Mouse (Mus musculus) layer of hippocampus, postnatal 25 days (tissue): Measurements from ENCODE around the gene Commd7. TPM values are rescaled to one million over a fixed set of nuclear protein-coding genes. Genes with fewer than 3 reads are reported as not detected.
"Not testable (repeated sequence)": the region's sequence is repeated elsewhere in the genome, so short reads cannot be mapped to it uniquely, and the experiment has no call there.

Experiments used
- DNase-seq, 2 experiments: peaks; one replicate each; pipeline ENCODE4 v3.0.0; 2022; ENCODE audit warnings: mixed read lengths in 2 of 2, low spot score in 1 of 2; ENCODE audit errors: extremely low spot score in 1 of 2
- total RNA-seq, 2 experiments: library from RNA; stranded (reverse); gene quantifications; 2 replicates each; pipeline ENCODE4 v1.2.3; 2021

Gene Commd7
- total RNA-seq = 10 to 100 TPM; 29.1 to 30.9 TPM

DNA sequence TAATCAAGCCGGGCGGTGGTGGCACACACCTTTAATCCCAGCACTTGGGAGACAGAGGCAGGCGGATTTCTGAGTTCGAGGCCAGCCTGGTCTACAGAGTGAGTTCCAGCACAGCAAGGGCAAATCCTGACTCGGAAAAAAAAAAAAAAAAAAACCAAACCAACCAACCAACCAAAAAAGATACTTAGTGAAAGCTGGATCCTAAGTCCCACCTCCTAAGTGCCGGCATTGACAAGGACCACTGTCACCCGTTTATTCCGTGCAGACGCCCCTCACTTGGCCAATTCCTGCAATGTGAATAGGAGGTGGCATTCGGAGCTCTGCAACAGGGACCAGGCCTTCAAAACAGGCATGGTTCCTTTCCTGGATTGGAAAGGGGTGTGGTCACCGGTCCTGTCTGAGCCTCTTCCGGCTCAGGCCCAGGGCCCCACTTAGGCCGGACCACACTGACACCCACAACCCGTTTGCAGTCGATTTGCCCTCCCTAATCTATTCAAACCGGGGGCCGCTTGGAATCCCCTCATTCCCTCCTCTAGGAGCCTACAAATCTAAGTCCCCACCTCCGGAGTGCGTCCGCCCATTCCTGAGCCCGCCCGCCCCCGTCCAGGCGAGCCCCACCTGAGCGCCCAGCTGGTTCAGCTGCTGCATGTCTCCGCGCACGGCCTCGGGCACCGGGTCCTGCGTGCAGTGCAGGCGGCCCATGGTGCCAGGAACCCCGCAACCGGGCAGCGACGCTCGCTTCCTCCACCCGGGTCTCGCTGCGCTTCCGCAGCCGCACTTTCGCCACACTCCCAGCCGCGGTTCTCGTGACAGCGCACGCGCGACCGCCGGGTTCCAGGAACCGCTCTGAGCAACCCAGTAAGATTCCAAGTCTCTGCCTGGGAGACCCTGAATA is at the start of gene Commd7:
TSS of gene Commd7 (minus strand) at position 806 of the 895 bp plus-strand sequence.
- DNase-seq = peak; percentile 80 to 92

DNA sequence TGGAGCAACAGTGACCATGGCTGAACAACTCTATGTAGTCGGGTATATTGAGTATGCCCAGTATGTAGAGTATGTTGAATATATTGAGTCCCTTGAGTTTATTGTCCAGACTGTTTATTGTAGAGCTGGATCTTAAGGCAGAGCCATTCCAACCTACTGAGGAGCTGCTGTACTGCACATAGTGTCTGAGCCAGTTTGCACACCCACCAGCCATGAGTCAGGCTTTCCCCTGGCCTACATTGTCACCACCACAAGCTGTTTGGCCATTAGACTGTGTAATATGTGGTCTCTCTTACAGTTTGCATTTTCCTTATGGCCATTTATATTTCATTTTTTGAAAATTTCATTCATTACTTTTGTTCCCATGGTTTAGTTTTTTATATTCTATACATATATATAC is 47.4 kb upstream of the Commd7 start:
- DNase-seq = no peak

DNA sequence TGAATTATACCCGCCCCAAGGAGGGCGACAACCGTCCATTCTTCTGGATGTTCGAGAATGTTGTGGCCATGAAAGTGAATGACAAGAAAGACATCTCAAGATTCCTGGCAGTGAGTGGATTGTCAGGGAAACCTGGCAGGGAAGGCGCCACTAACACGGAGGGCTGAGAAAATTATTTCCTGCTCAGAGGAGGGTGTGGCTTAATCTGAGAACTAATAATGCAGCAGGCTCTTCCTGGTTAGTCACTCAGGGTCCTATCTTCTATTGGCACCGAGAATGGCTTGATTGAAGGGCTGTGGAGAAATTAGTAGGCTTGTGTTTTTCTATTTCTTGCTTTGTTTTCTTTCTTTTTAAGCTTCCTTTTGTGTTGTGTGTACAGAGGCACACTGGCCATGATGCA is 45.0 kb upstream of the Commd7 start:
- no peak for DNase-seq

DNA sequence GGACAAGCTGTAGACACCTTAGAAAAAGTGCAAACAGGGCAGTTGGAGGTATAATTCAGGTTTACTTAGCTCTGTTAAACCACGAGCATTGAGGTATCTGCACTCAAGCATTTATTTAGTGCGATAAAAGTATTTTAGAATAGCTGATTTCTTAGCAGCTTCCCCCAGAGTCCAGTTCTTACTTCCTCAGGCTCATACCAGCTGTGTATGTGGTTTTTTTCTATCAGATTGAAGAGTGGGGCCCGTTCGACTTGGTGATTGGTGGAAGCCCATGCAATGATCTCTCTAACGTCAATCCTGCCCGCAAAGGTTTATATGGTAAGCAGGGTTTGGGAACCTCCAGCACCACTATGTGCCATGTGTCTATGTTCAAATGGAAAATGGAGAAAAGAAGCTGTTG is 44.4 kb upstream of the Commd7 start:
- no peak for DNase-seq

DNA sequence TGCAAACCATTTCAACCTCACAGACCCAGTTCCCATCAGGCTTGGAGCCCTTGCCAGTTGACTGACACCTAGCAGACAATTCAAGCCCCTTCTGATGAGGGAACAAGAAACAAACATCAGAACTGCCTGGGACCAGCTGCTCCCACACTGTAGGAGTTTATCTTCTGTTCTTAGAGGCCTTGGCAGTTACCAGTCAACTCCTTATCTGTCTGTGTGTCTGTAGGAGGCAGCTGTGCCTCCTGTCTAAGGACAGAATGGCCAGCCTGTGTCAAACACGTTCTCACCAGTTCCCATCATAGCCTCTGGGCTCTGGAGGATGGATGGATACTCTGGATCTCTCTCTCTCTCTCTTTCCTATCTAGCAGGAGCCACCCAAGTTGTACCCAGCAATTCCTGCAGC is 42.8 kb upstream of the Commd7 start:
- DNase-seq = not testable (repeated sequence)

DNA sequence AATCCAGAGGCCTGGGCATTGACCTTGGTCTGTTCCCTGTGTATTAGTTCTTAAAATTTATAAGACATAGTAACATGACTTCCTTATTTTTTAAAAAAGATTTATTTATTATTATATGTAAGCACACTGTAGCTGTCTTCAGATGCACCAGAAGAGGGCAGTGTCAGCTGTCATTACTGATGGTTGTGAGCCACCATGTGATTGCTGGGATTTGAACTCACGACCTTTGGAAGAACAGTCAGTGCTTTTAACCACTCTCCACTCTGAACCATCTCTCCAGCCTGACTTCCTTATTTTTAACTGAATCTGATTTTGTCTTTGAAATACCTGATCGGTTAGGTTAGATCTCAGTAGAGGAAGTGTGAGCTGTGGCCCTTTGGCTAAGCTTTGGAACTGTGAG is 40.0 kb upstream of the Commd7 start:
- no peak for DNase-seq

DNA sequence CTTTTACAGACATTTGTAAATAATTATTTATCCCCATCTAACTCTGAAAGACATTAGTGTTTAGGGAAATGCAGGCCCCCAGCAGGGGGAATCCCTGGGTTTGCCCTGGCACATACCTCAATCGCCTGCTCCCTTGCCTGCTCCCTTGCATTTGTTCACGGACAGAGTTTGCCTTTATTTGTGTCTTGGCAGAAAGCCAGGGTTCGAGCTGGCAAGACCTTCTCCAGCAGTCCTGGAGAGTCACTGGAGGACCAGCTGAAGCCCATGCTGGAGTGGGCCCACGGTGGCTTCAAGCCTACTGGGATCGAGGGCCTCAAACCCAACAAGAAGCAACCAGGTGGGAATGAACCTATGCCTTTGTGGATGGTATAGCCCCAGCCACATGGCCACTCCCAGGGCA is 37.5 kb upstream of the Commd7 start:
- no peak for DNase-seq

DNA sequence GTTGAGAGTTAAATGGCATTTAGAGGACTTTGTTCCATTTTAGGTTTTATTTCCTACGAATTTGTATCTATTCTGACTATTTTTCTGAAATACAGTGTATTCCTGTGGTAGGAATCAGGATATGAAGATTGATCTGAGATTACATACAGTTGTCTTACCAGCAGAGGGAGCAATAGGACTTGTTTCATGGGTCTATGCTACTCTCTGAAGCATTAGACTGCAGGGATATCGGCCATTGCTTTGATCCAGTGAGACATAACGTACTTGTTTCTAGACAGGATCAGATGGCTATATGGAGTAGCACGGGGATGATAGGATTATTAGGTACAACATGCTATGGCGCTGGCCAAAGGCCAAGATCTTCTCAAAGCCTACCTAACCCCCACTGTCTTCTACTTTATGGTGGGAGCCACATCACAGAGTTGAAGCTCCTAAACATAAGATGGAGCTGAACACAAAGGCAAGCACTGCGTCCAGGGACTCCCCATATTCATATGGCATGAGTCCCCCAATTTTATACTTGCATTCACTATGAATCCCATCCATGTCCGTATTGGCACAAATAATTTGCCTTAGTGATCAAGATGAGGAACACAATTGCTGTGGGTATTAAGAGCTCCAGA is 36.3 kb upstream of the Commd7 start:
- peak in 1 of 2 experiments; percentile 17 for DNase-seq

DNA sequence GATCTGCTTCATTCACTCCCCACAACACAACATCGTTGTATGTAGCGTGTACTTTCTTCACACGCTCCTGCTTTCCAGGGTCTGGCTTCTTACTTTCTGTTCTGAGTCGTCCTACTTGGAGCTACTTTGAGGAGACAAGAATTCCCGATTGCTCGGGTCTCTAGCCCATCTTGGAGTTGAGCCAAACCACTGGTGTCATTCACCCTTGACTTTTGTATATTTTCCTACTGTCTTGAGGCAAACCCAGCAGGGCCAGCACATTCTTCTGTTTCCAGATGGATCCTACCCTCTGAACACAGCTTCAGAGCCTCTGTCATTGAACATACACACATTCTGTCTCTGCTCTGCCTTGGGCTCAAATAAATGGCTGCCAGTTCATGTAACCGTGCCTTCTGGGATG is 32.8 kb upstream of the Commd7 start:
- DNase-seq = no peak

DNA sequence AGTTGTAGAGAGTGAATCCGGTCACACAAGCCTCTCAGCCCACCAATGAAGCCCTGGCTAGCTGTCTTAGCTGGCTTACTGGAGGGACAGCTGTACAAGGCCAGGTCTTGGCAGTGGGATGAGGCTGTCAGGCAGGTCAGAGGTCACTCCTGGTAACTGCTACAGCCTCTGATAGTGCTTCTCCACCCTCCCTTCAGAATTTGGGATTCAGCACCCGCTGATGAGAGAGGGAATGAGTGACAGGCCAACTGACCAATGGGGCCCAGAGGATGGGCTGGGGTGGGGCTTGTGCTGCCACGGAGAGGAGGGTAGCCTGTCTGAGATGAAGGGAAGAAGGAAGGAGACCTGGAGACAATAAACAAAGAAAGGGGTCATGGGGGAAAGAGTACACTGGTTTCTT is 28.0 kb upstream of the Commd7 start:
- DNase-seq = no peak

DNA sequence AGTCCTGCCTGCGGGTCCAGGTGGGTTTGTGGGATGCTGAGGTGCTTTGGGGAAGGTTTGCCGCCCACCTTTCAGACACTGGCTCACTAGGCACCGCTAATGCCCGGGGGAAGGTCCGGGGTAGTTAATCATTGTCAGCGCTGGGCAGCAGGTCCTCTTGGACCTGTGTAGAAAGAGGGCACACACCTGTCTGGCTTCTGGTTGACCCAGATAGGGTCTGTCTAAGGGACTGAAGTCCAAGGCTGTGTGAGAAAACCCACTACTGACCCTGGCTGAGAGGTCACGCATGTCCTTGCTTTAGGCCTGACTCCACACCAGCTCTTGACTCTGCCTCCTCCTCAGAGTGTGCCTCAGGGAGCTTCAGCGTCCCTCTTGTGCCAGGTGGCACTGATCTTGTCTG is 25.1 kb upstream of the Commd7 start:
- DNase-seq = not testable (repeated sequence)

DNA sequence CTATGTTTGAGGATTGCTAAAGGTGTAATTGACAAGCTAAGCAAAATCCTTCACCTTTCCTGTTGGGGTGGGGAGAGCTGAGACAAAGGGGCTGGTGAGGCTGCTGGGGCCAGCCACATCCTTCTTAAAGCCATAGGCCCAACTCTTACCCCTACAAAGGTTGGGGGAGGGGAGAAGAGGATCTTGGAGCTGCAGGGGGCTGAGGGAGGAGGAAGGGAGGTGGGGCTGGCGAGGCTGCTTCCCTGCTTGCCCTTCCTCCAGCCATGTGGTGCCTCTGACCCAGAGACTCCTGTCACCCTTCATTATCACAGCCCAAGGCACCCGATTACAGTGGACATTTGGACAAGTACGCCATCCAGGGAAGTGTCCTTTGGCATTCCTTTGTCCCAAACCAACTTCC is 19.1 kb upstream of the Commd7 start:
- DNase-seq = no peak

DNA sequence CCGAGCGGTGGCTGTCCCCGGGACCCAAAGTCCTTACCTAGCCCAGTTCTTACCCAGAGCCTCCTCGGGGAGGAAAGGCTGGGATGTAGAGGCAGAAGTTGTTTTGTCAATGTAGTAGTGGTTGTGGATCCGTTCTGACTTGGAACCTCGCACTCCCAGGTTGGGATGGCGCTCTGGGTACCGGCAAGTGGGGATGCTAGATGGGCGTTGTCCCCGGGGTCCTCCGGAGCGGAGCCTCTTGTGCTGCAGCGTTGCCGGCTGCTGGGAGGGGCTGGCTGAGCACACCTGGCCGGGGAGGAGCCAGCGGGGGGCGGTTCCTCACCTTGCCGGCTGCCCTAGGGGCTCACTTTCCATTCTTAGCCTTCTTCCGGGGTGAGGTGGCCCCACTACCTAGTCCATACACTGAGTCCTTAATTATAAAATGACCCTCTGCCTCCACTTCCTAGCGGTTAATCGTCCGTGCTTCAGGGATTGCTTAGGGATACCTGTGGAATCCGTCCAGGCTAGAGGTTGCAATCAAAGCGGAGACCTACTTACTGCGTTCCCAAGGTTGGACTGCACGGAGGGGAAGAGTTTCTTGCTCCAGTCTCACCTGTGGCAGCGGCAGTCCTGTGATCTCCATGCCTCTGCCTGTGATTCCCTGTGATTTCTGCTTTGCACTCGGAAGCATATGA is 17.6 kb upstream of the Commd7 start:
- DNase-seq = no peak

DNA sequence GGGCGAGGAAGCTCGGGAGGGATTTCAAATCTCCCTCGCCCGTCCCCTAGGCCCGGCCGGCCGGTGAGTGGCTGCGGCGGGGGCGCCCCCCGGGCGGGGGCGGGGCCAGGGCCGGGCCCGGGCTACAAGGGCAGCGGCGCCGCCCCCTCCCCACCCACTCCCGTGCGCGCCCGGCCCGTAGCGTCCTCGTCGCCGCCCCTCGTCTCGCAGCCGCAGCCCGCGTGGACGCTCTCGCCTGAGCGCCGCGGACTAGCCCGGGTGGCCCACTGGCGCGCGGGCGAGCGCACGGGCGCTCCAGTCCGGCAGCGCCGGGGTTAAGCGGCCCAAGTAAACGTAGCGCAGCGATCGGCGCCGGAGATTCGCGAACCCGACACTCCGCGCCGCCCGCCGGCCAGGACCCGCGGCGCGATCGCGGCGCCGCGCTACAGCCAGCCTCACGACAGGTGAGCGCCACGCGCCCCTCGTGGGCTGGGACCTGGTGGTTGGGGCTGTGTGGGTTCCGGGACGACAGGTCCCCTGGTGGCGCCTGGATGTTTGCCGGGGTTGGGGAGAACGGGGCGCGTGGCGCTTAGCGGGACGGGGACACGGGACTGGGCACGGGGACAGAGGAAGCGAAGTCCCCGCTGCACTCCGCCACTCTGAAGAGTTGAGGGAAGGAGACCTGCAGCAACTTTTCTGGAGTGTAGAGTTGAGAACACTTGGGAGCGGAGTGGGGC is 16.9 kb upstream of the Commd7 start, which contains the start of gene Dnmt3b:
TSS of gene Dnmt3b (plus strand) at position 153 of the 716 bp plus-strand sequence.
- peak; percentile 31 to 32 for DNase-seq

DNA sequence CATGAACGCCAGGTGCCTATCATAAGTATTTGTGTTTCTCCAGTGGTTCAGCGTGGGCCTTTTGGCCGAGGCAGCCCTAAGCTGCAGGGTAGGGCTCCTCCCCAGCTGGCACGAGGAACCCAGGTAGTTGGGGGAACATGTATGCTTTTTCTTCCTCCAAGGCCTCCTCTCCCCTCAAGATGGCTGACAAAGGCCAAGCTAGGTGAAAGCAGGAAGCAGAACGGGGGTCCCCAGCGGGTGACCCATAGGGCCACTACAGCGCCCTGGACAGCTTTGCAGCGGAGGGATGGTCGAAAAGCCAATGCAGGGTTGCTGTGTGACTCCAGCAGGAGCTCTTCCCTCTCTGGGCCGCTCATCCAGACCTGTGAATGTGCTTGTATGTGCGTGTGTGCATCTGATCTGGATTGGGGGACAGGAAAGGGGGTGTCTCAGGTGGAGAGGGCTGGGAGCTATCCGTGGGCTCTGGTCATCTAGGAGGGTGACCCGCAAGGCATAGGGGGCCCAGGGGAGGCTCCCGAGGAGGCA is 16.3 kb upstream of the Commd7 start:
- DNase-seq = no peak

DNA sequence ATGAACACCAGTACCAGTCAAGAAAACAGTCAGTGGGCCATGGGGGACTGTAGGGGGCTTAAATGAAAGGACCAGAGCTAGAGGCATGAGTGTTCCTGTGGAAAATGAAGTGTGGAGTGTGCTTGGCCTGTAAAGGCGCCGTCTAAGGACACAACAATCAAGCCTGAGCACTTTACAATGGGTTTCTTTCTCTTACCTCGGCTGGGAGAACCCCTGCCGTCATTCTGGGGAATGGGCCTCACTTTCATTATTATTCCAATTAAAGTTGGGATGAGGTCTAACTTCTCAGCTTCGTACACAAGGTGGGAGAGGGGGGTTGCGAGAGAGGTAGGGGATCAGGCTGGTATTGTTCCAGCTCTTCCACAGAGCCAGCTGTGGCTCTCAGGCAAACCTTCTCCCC is 10.4 kb upstream of the Commd7 start:
- no peak for DNase-seq

DNA sequence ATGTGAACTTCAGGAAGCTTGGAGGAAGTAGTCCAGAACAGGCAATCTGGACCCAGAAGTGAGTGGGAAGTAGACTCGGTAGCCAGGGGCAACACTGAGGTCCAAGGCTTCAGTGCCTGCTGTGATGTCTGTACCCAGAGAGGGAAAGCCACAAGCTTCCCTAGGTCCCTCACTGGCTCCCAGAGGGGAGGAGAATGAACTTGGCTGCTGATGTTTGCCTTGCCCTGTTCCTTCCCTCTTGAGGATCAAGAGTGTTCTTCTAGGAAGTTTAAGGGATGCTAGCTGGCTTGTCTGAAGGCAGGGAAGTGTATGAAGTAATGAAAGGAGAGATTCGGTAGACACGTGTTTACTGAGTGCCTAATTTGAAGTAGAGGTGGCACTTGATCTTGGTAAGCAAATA is 9.9 kb upstream of the Commd7 start:
- no peak for DNase-seq

DNA sequence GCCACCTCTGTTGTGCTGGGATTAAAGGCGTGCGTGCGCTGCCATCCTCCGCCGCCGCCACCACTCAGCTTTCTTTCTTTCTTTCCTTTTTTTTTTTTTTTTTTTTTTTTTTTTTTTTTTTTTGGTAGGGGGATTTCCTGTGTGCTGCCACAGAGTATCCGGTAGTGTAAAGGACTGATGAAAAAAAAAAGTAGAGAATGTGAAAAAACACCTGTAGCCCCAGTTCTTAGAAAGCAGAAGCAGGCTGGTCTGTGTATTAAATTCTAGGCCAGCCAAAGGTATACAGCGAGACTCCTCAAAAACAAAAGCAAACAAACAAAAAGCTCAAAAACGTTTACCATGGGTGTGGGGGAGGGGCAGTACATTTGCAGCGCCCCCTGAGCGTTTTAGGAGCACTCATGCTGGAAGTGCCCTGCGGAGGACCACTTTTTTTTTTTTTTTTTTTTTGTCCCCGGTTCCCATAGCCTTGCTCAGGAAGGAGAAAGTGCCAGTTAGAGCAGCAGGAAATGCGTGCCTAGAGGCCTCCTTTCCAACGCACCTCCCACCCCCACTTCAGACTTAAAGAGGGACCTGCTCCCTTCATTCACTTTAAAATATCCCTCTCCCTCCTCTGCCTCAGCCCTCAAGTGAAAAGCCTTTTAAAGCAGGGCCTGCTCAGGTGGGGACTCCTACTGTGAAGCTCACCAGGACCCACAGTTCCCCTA is 6.5 kb upstream of the Commd7 start:
- no peak for DNase-seq

DNA sequence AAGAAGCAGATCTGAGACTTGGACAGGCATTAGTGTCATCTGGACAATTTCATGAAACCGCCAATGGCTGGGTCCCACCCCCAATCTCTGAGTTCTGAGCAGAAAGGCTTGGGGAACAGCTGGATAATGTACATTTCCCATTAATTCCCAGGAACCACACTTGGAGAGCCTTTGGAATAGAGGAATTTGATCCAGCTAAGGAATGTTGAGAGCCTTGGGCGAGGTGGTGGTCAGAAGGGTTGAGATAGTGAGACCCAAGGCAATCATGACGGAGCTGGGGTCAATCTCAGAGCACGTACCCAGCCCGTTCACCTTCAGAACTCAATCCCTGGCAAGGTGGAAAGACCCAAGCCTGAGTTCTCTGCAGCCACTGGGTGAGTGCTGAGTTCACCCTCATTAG is 678 bp upstream of the Commd7 start:
- no peak for DNase-seq

DNA sequence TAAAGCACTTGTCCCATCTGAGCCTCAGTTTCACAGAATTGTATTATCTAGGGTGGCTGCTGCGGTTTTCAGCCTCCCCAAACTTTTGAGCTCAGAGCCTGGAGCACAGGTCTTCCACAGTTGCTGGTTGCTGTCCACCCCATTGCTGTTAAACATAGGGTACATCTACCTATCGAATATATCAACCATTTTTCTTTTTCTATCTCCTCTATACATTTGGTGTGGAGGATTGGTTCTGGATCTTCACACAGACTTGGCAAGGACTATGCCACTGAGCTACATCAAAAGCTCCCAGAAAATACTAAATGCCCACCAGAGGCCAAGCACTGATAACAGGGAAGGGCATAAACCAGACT is 268 bp upstream of the Commd7 start:
- no peak for DNase-seq
